Mouse (Mus musculus): ENCODE measurements around the gene Irak3. TPM values are rescaled to one million over a fixed set of nuclear protein-coding genes. Genes with fewer than 3 reads are reported as not detected.

The Irak3 gene
- polyA plus RNA-seq, 1 experiment = 0.62 TPM

DNA sequence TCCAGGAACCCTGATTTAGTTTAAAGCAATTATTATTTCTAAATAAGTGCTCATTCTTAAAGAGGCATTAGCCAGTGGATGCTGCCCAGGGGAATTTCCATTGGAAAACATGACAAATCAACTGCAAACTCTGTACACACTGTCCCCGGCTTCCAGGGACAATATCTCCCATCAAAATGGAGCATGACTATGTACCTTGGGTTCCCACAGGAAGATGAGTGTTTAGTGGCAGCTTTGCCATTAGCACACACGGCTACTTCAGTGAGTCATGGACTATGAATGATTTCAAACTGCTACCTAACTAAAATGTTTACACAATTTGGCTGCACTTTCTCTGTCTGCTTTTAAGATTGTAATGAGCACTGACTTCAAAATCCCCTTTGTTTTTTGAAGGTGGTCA is 13.4 kb downstream of the Irak3 start:
- 81% methylated on average over 2 of the region's 2 CpGs for WGBS
- H3K27ac ChIP-seq (ENCODE audit: insufficient read depth, low read length) = no peak overlapping the region
- DNase-seq = no peak
- no peaks in the 10 kb centered on the region for H3K4me1 ChIP-seq (ENCODE audit: control insufficient read depth, insufficient read depth, low read length)
- TF ChIP-seq POLR2A (IDR thresholded peaks at IDR 0.05; ENCODE audit: borderline replicate concordance, insufficient read depth, low read length) = no peak
- TF ChIP-seq CTCF (IDR thresholded peaks at IDR 0.05; ENCODE audit: borderline replicate concordance, insufficient read depth, low read depth, low read length) = no peak
- no peak overlapping the region for H3K4me3 ChIP-seq (replicated peaks; ENCODE audit: insufficient read depth, low read depth, low read length)
- H3K27me3 ChIP-seq (ENCODE audit: control insufficient read depth, insufficient read depth, low read length) = no peaks in the 10 kb centered on the region

DNA sequence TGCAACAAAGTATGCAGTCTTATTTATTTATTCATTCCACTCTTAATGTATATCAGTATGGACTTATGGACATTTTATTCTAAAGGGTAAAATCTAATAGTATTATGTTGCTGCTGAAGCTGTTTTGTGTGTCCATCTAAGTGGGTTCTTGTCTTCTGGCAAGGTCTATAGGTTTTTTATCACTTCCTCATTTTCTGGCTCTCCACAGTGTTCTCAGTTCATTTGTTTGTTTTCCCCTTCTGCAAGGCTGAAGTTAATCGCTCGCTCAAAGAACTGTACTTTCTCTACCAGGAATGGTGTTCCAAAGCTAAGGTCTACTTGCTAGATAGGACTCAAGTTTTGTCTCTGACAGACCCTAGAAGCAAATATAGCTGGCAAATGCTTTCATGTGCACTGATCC is 18.6 kb downstream of the Irak3 start:
- H3K27ac ChIP-seq (ENCODE audit: insufficient read depth, low read length) = no peak overlapping the region
- WGBS = 91% methylated on average over 2 of the region's 2 CpGs

DNA sequence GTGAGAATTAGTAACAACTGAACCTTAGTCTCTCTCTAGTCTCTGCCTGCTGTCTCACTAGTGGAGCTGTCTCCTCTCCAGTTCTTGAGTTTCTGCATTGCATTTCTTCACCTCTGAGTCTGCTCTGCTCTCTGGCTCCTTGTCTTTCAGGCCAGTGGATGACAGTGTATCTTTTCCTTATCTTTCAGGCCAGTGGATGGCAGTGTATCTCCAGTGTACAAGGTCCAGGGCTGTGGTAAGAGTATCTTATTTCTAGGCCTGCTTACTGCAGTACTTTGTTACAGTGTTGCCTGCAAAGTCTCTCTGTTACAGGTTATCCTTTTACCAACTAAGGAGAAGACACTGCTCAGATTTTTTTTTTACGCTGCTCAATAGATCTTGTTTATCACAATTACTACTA is 19.0 kb downstream of the Irak3 start:
- no peak overlapping the region for H3K4me3 ChIP-seq (replicated peaks; ENCODE audit: insufficient read depth, low read depth, low read length)
- no peaks in the 10 kb centered on the region for H3K27me3 ChIP-seq (ENCODE audit: control insufficient read depth, insufficient read depth, low read length)
- no peaks in the 10 kb centered on the region for H3K4me1 ChIP-seq (ENCODE audit: control insufficient read depth, insufficient read depth, low read length)
- TF ChIP-seq POLR2A (IDR thresholded peaks at IDR 0.05; ENCODE audit: borderline replicate concordance, insufficient read depth, low read length) = no peak
- no peak for TF ChIP-seq CTCF (IDR thresholded peaks at IDR 0.05; ENCODE audit: borderline replicate concordance, insufficient read depth, low read depth, low read length)
- 96% methylated on average over 1 of the region's 1 CpGs for WGBS
- DNase-seq = no peak
- H3K27ac ChIP-seq (ENCODE audit: insufficient read depth, low read length) = no peak overlapping the region

More for the DNA sequence above, 18.6 kb downstream of the Irak3 start:
- no peaks in the 10 kb centered on the region for H3K27me3 ChIP-seq (ENCODE audit: control insufficient read depth, insufficient read depth, low read length)
- TF ChIP-seq POLR2A (IDR thresholded peaks at IDR 0.05; ENCODE audit: borderline replicate concordance, insufficient read depth, low read length) (no peak), CTCF (IDR thresholded peaks at IDR 0.05; ENCODE audit: borderline replicate concordance, insufficient read depth, low read depth, low read length) (no peak)
- H3K4me3 ChIP-seq (replicated peaks; ENCODE audit: insufficient read depth, low read depth, low read length) = no peak overlapping the region
- no peak for DNase-seq
- H3K4me1 ChIP-seq (ENCODE audit: control insufficient read depth, insufficient read depth, low read length) = no peaks in the 10 kb centered on the region

DNA sequence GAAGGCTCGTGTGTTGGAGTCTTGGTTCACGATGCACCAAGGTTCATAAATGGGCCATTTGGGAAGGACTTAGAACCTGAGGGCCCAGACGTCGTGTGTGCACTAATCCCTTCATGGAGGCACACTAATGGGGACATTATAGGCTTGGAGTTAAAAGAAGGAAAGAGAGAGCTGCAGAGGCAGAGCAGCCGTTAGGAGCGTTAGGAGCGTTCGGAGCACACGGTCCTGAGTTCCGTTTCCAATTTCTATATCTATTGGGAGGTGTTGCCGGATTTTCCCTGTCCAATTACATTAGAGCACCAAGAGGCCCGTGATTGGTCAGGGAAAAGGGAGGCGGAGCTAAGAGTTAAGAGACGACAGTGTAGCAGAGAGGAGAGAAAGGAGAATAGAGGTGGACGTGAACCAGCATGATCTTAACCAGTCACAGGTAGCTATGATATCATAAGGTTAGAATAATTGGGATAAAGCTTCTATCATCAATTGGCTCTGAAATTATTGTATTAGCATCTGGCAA is 27.7 kb downstream of the Irak3 start:
- WGBS = 90% methylated on average over 15 of the region's 15 CpGs

DNA sequence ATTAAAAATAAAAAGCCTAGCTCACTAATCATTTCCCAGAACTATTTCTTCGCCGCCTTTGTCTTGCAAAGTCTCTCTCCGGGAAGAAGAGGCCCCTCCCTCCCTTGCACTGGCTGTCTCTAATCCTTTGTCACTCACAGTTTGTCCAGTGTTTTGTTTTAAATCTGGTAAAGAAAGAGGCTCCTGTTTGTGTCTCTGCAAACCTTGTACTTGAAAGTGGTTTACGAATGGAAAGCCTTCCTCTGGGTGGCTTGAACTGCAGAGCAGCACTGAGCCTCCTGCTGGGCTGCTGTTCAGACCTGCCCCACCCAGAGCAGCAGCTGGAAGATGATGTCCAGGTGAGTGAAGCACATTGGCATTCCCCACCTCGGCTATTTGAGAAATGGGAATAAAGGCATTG is 30.6 kb downstream of the Irak3 start:
- 29% methylated on average over 5 of the region's 5 CpGs for WGBS
- Histone ChIP-seq H3K27ac (ENCODE audit: insufficient read depth, low read length) (no peak overlapping the region), H3K4me3 (replicated peaks; ENCODE audit: insufficient read depth, low read depth, low read length) (no peak overlapping the region), H3K27me3 (ENCODE audit: control insufficient read depth, insufficient read depth, low read length) (no peaks in the 10 kb centered on the region), H3K4me1 (ENCODE audit: control insufficient read depth, insufficient read depth, low read length) (no peaks in the 10 kb centered on the region)
- TF ChIP-seq CTCF (IDR thresholded peaks at IDR 0.05; ENCODE audit: borderline replicate concordance, insufficient read depth, low read depth, low read length) (no peak), POLR2A (IDR thresholded peaks at IDR 0.05; ENCODE audit: borderline replicate concordance, insufficient read depth, low read length) (no peak)
- DNase-seq = no peak

More for the DNA sequence above, 27.7 kb downstream of the Irak3 start:
- TF ChIP-seq POLR2A (IDR thresholded peaks at IDR 0.05; ENCODE audit: borderline replicate concordance, insufficient read depth, low read length) = no peak
- no peak for TF ChIP-seq CTCF (IDR thresholded peaks at IDR 0.05; ENCODE audit: borderline replicate concordance, insufficient read depth, low read depth, low read length)
- DNase-seq = no peak
- no peak overlapping the region for H3K4me3 ChIP-seq (replicated peaks; ENCODE audit: insufficient read depth, low read depth, low read length)
- no peaks in the 10 kb centered on the region for H3K4me1 ChIP-seq (ENCODE audit: control insufficient read depth, insufficient read depth, low read length)
- H3K27me3 ChIP-seq (ENCODE audit: control insufficient read depth, insufficient read depth, low read length) = no peaks in the 10 kb centered on the region
- no peak overlapping the region for H3K27ac ChIP-seq (ENCODE audit: insufficient read depth, low read length)

DNA sequence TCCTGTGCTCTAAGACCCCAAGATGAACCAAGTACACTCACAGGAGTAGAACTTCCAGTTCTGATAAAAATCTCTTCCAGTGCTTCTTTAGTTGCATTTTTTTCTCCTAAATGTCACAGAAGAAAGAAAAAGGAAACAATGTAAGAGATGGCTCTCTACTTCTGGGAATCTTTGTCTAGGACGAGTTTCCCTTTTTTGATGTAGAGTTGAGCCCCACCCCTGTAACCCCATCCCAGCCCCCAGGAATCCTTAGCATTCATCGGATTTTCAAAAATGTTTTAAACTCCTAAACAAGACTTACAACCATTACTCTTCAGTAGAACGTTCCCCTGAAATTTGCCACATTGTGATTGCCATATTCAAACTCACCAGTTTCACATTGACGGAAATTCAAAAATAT is 31.7 kb downstream of the Irak3 start:
- TF ChIP-seq POLR2A (IDR thresholded peaks at IDR 0.05; ENCODE audit: borderline replicate concordance, insufficient read depth, low read length) = no peak
- no peak for TF ChIP-seq CTCF (IDR thresholded peaks at IDR 0.05; ENCODE audit: borderline replicate concordance, insufficient read depth, low read depth, low read length)
- no peak overlapping the region for H3K27ac ChIP-seq (ENCODE audit: insufficient read depth, low read length)
- no peak for DNase-seq
- H3K27me3 ChIP-seq (ENCODE audit: control insufficient read depth, insufficient read depth, low read length) = no peaks in the 10 kb centered on the region
- 79% methylated on average over 4 of the region's 4 CpGs for WGBS
- H3K4me1 ChIP-seq (ENCODE audit: control insufficient read depth, insufficient read depth, low read length) = no peaks in the 10 kb centered on the region
- no peak overlapping the region for H3K4me3 ChIP-seq (replicated peaks; ENCODE audit: insufficient read depth, low read depth, low read length)

DNA sequence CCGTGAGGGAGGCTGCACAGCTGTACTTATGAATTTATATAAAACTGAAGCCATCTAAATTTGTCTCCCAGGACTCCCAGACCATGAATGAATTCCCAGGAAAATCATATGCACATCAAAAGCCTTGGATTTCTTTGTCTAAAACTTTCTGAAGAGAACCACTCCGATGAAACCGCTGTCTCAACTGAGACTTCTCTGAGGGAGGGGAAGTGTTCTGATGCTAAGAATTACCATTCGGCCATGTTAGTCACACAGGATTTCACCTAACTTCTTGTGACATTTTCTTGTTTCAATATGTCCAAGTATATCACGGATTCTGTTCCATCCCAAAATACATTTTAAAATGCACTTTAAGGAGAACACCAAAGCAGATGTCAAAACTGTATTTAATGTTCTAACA is 32.1 kb downstream of the Irak3 start:
- Histone ChIP-seq H3K27ac (ENCODE audit: insufficient read depth, low read length) (no peak overlapping the region), H3K4me3 (replicated peaks; ENCODE audit: insufficient read depth, low read depth, low read length) (no peak overlapping the region), H3K27me3 (ENCODE audit: control insufficient read depth, insufficient read depth, low read length) (no peaks in the 10 kb centered on the region), H3K4me1 (ENCODE audit: control insufficient read depth, insufficient read depth, low read length) (no peaks in the 10 kb centered on the region)
- WGBS = 61% methylated on average over 5 of the region's 5 CpGs
- TF ChIP-seq POLR2A (IDR thresholded peaks at IDR 0.05; ENCODE audit: borderline replicate concordance, insufficient read depth, low read length) (no peak), CTCF (IDR thresholded peaks at IDR 0.05; ENCODE audit: borderline replicate concordance, insufficient read depth, low read depth, low read length) (no peak)
- no peak for DNase-seq

DNA sequence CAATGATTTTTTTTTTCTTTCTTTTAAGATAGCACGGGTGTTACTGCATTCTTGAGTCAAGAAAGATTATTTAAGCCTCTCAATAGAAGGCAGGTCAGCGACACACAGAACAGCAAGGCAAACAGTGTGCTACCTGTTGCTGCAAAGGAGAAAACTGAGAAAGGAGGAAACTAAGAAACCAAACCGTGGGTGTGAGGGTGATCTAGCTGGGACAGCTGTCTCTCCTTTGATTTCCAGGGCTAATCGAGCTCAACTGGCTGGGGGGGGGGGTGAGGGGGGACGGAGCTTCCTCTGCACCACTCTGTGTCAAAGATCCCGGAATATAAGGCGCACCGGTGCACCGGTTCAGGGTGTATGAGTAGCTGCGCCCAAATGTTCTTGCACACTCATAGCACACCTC is 32.9 kb downstream of the Irak3 start:
- no peak overlapping the region for H3K4me3 ChIP-seq (replicated peaks; ENCODE audit: insufficient read depth, low read depth, low read length)

More for the DNA sequence above, 32.9 kb downstream of the Irak3 start:
- Histone ChIP-seq H3K27me3 (ENCODE audit: control insufficient read depth, insufficient read depth, low read length) (no peaks in the 10 kb centered on the region), H3K27ac (ENCODE audit: insufficient read depth, low read length) (no peak overlapping the region), H3K4me1 (ENCODE audit: control insufficient read depth, insufficient read depth, low read length) (no peaks in the 10 kb centered on the region)
- WGBS = 61% methylated on average over 10 of the region's 10 CpGs
- TF ChIP-seq POLR2A (IDR thresholded peaks at IDR 0.05; ENCODE audit: borderline replicate concordance, insufficient read depth, low read length) (no peak), CTCF (IDR thresholded peaks at IDR 0.05; ENCODE audit: borderline replicate concordance, insufficient read depth, low read depth, low read length) (no peak)
- DNase-seq = no peak
